ENCODE assay signal across 8 mouse cellular contexts in genomic region chr8:31033281-31033680, GRCm38 (mm10).
DNase-seq lines count a peak whose midpoint lies in the region; ATAC-seq and TF ChIP-seq lines count a peak whose summit lies in the region.

No protein-coding gene starts in this region.

- no peak for TF ChIP-seq POLR2A in CH12.LX (IDR thresholded peaks at IDR 0.05; ENCODE audit: low read depth, low read length)

- no peaks in the 10 kb centered on the region for H3K36me3 ChIP-seq in CH12.LX (replicated peaks in 1 of 2; ENCODE audit: control insufficient read depth in 1 of 2, insufficient read depth in 1 of 2, low read length in 1 of 2)
- no peaks in the 10 kb centered on the region for H3K36me3 ChIP-seq in forebrain, embryonic 15.5 days
- no peaks in the 10 kb centered on the region for H3K36me3 ChIP-seq in liver, embryonic 16.5 days (ENCODE audit: control insufficient read depth, insufficient read depth)
- no peaks in the 10 kb centered on the region for H3K36me3 ChIP-seq in neural tube, embryonic 12.5 days
- H3K36me3 ChIP-seq in stomach, postnatal 0 days (ENCODE audit: control insufficient read depth, insufficient read depth, low read length), result no peaks in the 10 kb centered on the region

- peaks cover 14% of the 10 kb centered on the region for H3K27me3 ChIP-seq in CH12.LX (replicated peaks)
- H3K27me3 ChIP-seq in forebrain, embryonic 15.5 days, result no peaks in the 10 kb centered on the region
- no peaks in the 10 kb centered on the region for H3K27me3 ChIP-seq in liver, embryonic 16.5 days (ENCODE audit: control insufficient read depth, insufficient read depth, low read depth, low read length)
- H3K27me3 ChIP-seq in neural tube, embryonic 12.5 days (replicated peaks), result no peaks in the 10 kb centered on the region
- H3K27me3 ChIP-seq in stomach, postnatal 0 days (ENCODE audit: control insufficient read depth, insufficient read depth, low read length), result no peaks in the 10 kb centered on the region

- peak; percentile 77 for TF ChIP-seq RAD21 in CH12.LX (IDR thresholded peaks at IDR 0.05; ENCODE audit: low read depth, low read length)

- H3K4me1 ChIP-seq in CH12.LX (ENCODE audit: control insufficient read depth in 1 of 2, insufficient read depth in 2 of 2), result peaks cover 0 to 18% of the 10 kb centered on the region in 2 experiments; a peak in 2 of 4 replicates
- peaks cover 15% of the 10 kb centered on the region for H3K4me1 ChIP-seq in forebrain, embryonic 15.5 days
- no peaks in the 10 kb centered on the region for H3K4me1 ChIP-seq in liver, embryonic 16.5 days (ENCODE audit: control insufficient read depth, low read depth, low read length)
- H3K4me1 ChIP-seq in neural tube, embryonic 12.5 days, result peaks cover 4% of the 10 kb centered on the region; the same call in 1 of the 2 replicates
- no peaks in the 10 kb centered on the region for H3K4me1 ChIP-seq in stomach, postnatal 0 days (replicated peaks; ENCODE audit: control insufficient read depth, insufficient read depth)

- H3K27ac ChIP-seq in CH12.LX (ENCODE audit: insufficient read depth, low read depth), result no peak overlapping the region
- H3K27ac ChIP-seq in forebrain, embryonic 15.5 days (replicated peaks), result peak overlapping the region; percentile 78
- no peak overlapping the region for H3K27ac ChIP-seq in liver, embryonic 16.5 days (ENCODE audit: low read length)
- no peak overlapping the region for H3K27ac ChIP-seq in neural tube, embryonic 12.5 days
- H3K27ac ChIP-seq in stomach, postnatal 0 days (replicated peaks), result no peak overlapping the region

- in situ Hi-C loops in CH12.LX (cut with MboI; ENCODE audit: low pct_ligation_motif_present, low pct_unique_long_range_greater_than_20kb, low sequenced_read_pairs), result loop anchor here (25.0 kb wide), 1 partner anchor 196 kb away; no protein-coding TSS in a partner anchor

- whole genome bisulfite sequencing in forebrain, embryonic 15.5 days, result under 1% methylated on average over 13 of the region's 13 CpGs
- 2% methylated on average over 13 of the region's 13 CpGs for WGBS in large intestine, adult 2 months
- 5% methylated on average over 13 of the region's 13 CpGs for WGBS in liver, embryonic 16.5 days (ENCODE audit: insufficient replicate concordance)
- WGBS in neural tube, embryonic 12.5 days, result 3% methylated on average over 13 of the region's 13 CpGs
- WGBS in stomach, postnatal 0 days, result 2% methylated on average over 13 of the region's 13 CpGs

- dilution Hi-C loops in CH12.LX (cut with MboI; ENCODE audit: extremely low pct_ligation_motif_present, extremely low pct_unique_long_range_greater_than_20kb, low sequenced_read_pairs), result no loop called here

- intact Hi-C loops in heart, postnatal 14 days (cut with DNase I), result loop anchor here (1.0 kb wide), 1 partner anchor 193 kb away; no protein-coding TSS in a partner anchor

- H3K79me2 ChIP-seq in CH12.LX (replicated peaks; ENCODE audit: control insufficient read depth, extremely low read depth, insufficient read depth, poor library complexity, severe bottlenecking), result no peaks in the 10 kb centered on the region

- peak overlapping the region; percentile 100 for H3K4me2 ChIP-seq in CH12.LX (ENCODE audit: insufficient read depth, low read depth, poor library complexity, severe bottlenecking)
- peak overlapping the region; percentile 54 for H3K4me2 ChIP-seq in forebrain, embryonic 15.5 days (replicated peaks)
- peak overlapping the region; percentile 49 for H3K4me2 ChIP-seq in liver, embryonic 16.5 days (ENCODE audit: low read depth, low read length)
- peak overlapping the region; percentile 60 for H3K4me2 ChIP-seq in neural tube, embryonic 12.5 days (replicated peaks)
- peak overlapping the region; percentile 58 for H3K4me2 ChIP-seq in stomach, postnatal 0 days (replicated peaks; ENCODE audit: low read depth)

- ATAC-seq in cerebellum, adult (ENCODE audit: insufficient number of reproducible peaks, low FRiP score, low TSS enrichment), result peak; percentile 72
- peak; percentile 69 for ATAC-seq in forebrain, embryonic 15.5 days (replicated peaks)
- ATAC-seq in liver, embryonic 16.5 days (ENCODE audit: low read depth), result no peak
- ATAC-seq in neural tube, embryonic 12.5 days (ENCODE audit: low FRiP score, low read depth), result peak; percentile 26; the same call in 1 of the 2 replicates
- no peak for ATAC-seq in stomach, postnatal 0 days (ENCODE audit: low FRiP score, low TSS enrichment)

- DNase-seq in CH12.LX (ENCODE audit: extremely low read depth), result peak; percentile 82
- peak; percentile 84 to 90 for DNase-seq in heart, postnatal 14 days
- DNase-seq in large intestine, adult 2 months (ENCODE audit: low read depth, low spot score), result peak; percentile 37
- DNase-seq in stomach, postnatal 0 days (ENCODE audit: low spot score), result peak; percentile 87

- H3K9ac ChIP-seq in CH12.LX (ENCODE audit: insufficient read depth, low read depth), result no peak overlapping the region
- peak overlapping the region; percentile 39 for H3K9ac ChIP-seq in forebrain, embryonic 15.5 days (replicated peaks)
- no peak overlapping the region for H3K9ac ChIP-seq in liver, embryonic 16.5 days (ENCODE audit: low read depth, low read length)
- no peak overlapping the region for H3K9ac ChIP-seq in neural tube, embryonic 12.5 days
- H3K9ac ChIP-seq in stomach, postnatal 0 days (ENCODE audit: low read length), result no peak overlapping the region

- H3K4me3 ChIP-seq in CH12.LX (replicated peaks in 1 of 3; ENCODE audit: low read depth in 2 of 3, low read length in 2 of 3, poor library complexity in 1 of 3), result peak overlapping the region; percentile 25 to 44 (median 34)
- peak overlapping the region; percentile 40 for H3K4me3 ChIP-seq in forebrain, embryonic 15.5 days
- H3K4me3 ChIP-seq in liver, embryonic 16.5 days (ENCODE audit: low read depth, low read length), result peak overlapping the region; percentile 34
- peak overlapping the region; percentile 32 for H3K4me3 ChIP-seq in neural tube, embryonic 12.5 days
- peak overlapping the region; percentile 37 for H3K4me3 ChIP-seq in stomach, postnatal 0 days (ENCODE audit: low read depth, low read length)

- TF ChIP-seq CTCF in CH12.LX (conservative IDR thresholded peaks at IDR 0.05 in 1 of 2, IDR thresholded peaks at IDR 0.05 in 1 of 2; ENCODE audit: low read depth in 2 of 2, low read length in 2 of 2), result peak; percentile 93 to 96
- peak; percentile 99 for TF ChIP-seq CTCF in stomach, postnatal 0 days (IDR thresholded peaks at IDR 0.05; ENCODE audit: low read depth)

- TF ChIP-seq EP300 in CH12.LX (IDR thresholded peaks at IDR 0.05; ENCODE audit: low read length), result no peak
- no peak for TF ChIP-seq EP300 in stomach, postnatal 0 days (optimal IDR thresholded peaks at IDR 0.05)

- no peaks in the 10 kb centered on the region for H3K9me3 ChIP-seq in CH12.LX (replicated peaks; ENCODE audit: low read length)
- no peaks in the 10 kb centered on the region for H3K9me3 ChIP-seq in forebrain, embryonic 15.5 days
- no peaks in the 10 kb centered on the region for H3K9me3 ChIP-seq in liver, embryonic 16.5 days (replicated peaks; ENCODE audit: control insufficient read depth, low read length)
- H3K9me3 ChIP-seq in neural tube, embryonic 12.5 days, result no peaks in the 10 kb centered on the region
- no peaks in the 10 kb centered on the region for H3K9me3 ChIP-seq in stomach, postnatal 0 days (ENCODE audit: control insufficient read depth, low read length)

TF ChIP-seq in CH12.LX, 34 proteins besides CTCF, POLR2A, EP300 and RAD21 (continues in another document):
- TF ChIP-seq MAFK (IDR thresholded peaks at IDR 0.05; ENCODE audit: insufficient replicate concordance, low read length), result no peak
- no peak for TF ChIP-seq USF2 (conservative IDR thresholded peaks at IDR 0.05; ENCODE audit: low read depth, low read length)
- TF ChIP-seq JUN (IDR thresholded peaks at IDR 0.05; ENCODE audit: insufficient read depth, low read depth, low read length), result no peak
- TF ChIP-seq NELFE (IDR thresholded peaks at IDR 0.05; ENCODE audit: low read depth, low read length), result 0 out of 2 replicates have a peak, but pooled peaks have one; percentile 15
- TF ChIP-seq CHD2 (IDR thresholded peaks at IDR 0.05; ENCODE audit: low read length), result no peak
- 0 out of 2 replicates have a peak, but pooled peaks have one; percentile 46 for TF ChIP-seq IRF4 (IDR thresholded peaks at IDR 0.05; ENCODE audit: low read depth, low read length)
- 0 out of 2 replicates have a peak, but pooled peaks have one; percentile 15 for TF ChIP-seq BHLHE40 (IDR thresholded peaks at IDR 0.05; ENCODE audit: low read depth, low read length)
- 0 out of 2 replicates have a peak, but pooled peaks have one; percentile 7 for TF ChIP-seq ZC3H11A (IDR thresholded peaks at IDR 0.05; ENCODE audit: low read depth, low read length)
- no peak for TF ChIP-seq MYC (IDR thresholded peaks at IDR 0.05; ENCODE audit: low read depth, low read length)
- no peak for TF ChIP-seq ETS1 (conservative IDR thresholded peaks at IDR 0.05; ENCODE audit: low read depth, low read length)
- no peak for TF ChIP-seq ZKSCAN1 (IDR thresholded peaks at IDR 0.05; ENCODE audit: borderline replicate concordance, low read depth, low read length)
- no peak for TF ChIP-seq POLR2AphosphoS2 (IDR thresholded peaks at IDR 0.05; ENCODE audit: low read depth, low read length)
- TF ChIP-seq RCOR1 (conservative IDR thresholded peaks at IDR 0.05; ENCODE audit: low read depth, low read length), result no peak
- no peak for TF ChIP-seq TBP (conservative IDR thresholded peaks at IDR 0.05; ENCODE audit: low read depth, low read length)
- TF ChIP-seq ZMIZ1 (IDR thresholded peaks at IDR 0.05; ENCODE audit: low read depth, low read length), result no peak
- TF ChIP-seq UBTF (IDR thresholded peaks at IDR 0.05; ENCODE audit: low read depth, low read length), result no peak
- TF ChIP-seq PAX5 (IDR thresholded peaks at IDR 0.05; ENCODE audit: low read length), result peak; percentile 85; the same call in 1 of the 2 replicates
- peak; percentile 68; the same call in 1 of the 2 replicates for TF ChIP-seq SIN3A (IDR thresholded peaks at IDR 0.05; ENCODE audit: low read length)
- TF ChIP-seq USF1 (IDR thresholded peaks at IDR 0.05; ENCODE audit: low read depth, low read length), result no peak
- no peak for TF ChIP-seq JUND (conservative IDR thresholded peaks at IDR 0.05; ENCODE audit: low read depth, low read length)
- TF ChIP-seq KAT2A (IDR thresholded peaks at IDR 0.05; ENCODE audit: insufficient replicate concordance, low read length), result no peak
- TF ChIP-seq ELF1 (IDR thresholded peaks at IDR 0.05; ENCODE audit: low read depth, low read length), result no peak
- TF ChIP-seq HCFC1 (IDR thresholded peaks at IDR 0.05; ENCODE audit: low read depth, low read length), result peak; percentile 34; the same call in 1 of the 2 replicates
- TF ChIP-seq MAZ (IDR thresholded peaks at IDR 0.05; ENCODE audit: low read depth, low read length), result no peak
- peak; percentile 84 for TF ChIP-seq SMC3 (IDR thresholded peaks at IDR 0.05; ENCODE audit: low read depth, low read length)
- peak; percentile 66; the same call in 1 of the 2 replicates for TF ChIP-seq MXI1 (IDR thresholded peaks at IDR 0.05; ENCODE audit: low read depth, low read length)
- TF ChIP-seq NRF1 (IDR thresholded peaks at IDR 0.05; ENCODE audit: low read depth, low read length), result peak; percentile 73

Comparison
In these comparisons a context has a peak if more than half of its experiments do, and no peak if none do; other contexts are left out.
1. DNase-seq: peak in every context shown above with its lines; median percentile 87 in heart, postnatal 14 days; 87 in stomach, postnatal 0 days; 82 in CH12.LX; 37 in large intestine, adult 2 months.
2. H3K4me2 ChIP-seq: peak in every context shown above with its lines; median percentile 100 in CH12.LX; 60 in neural tube, embryonic 12.5 days; 58 in stomach, postnatal 0 days; 54 in forebrain, embryonic 15.5 days; 49 in liver, embryonic 16.5 days.
3. ATAC-seq: peak in cerebellum, adult (single experiment), forebrain, embryonic 15.5 days (single experiment) and neural tube, embryonic 12.5 days (single experiment); none in liver, embryonic 16.5 days (single experiment) and stomach, postnatal 0 days (single experiment).
4. Peak in every context shown above with its lines, with median percentiles within 50 percentile points of each other: H3K4me3 ChIP-seq.